Mouse (Mus musculus) neural tube, embryonic 11.5 days (tissue): ENCODE results near the gene Bok. TPM values are rescaled to one million over a fixed set of nuclear protein-coding genes. Genes with fewer than 3 reads are reported as not detected.

Experiments
- ATAC-seq: fragments of 200-750 bp; cut with Nextera tagmentation; 2 replicates; pipeline ENCODE4 v1.8.0; 2017; ENCODE audit warnings: moderate number of reproducible peaks, mild to moderate bottlenecking, moderate TSS enrichment, moderate library complexity; ENCODE audit not compliant: insufficient read depth, low FRiP score, low TSS enrichment
- DNase-seq: peaks from one replicate; pipeline ENCODE4 v3.0.0-alpha.2; 2015; ENCODE audit warnings: low spot score
- H3K27ac ChIP-seq: fragments of 300-500 bp; sonication (generic); 2 replicates; pipeline ENCODE4 v1.5.1; 2014; ENCODE audit warnings: low read depth, mild to moderate bottlenecking, low read length
- H3K27me3 ChIP-seq: fragments of 300-500 bp; sonication (generic); 2 replicates; pipeline ENCODE4 v1.6.1; 2014; ENCODE audit warnings: mild to moderate bottlenecking, low read length, mixed read lengths; ENCODE audit not compliant: control insufficient read depth, insufficient read depth
- H3K36me3 ChIP-seq: fragments of 300-500 bp; sonication (generic); 2 replicates; pipeline ENCODE4 v1.6.1; 2014; ENCODE audit warnings: mild to moderate bottlenecking, low read length, moderate library complexity, mixed read lengths; ENCODE audit not compliant: control insufficient read depth, insufficient read depth
- H3K4me1 ChIP-seq: fragments of 300-500 bp; sonication (generic); 2 replicates; pipeline ENCODE4 v1.6.1; 2014; ENCODE audit warnings: low read length, mixed read lengths; ENCODE audit not compliant: control insufficient read depth, insufficient read depth
- H3K4me2 ChIP-seq: fragments of 300-500 bp; sonication (generic); 2 replicates; pipeline ENCODE4 v1.6.1; 2014; ENCODE audit warnings: low read depth, mild to moderate bottlenecking, moderate library complexity
- H3K4me3 ChIP-seq: fragments of 300-500 bp; sonication (generic); 2 replicates; pipeline ENCODE4 v1.5.1; 2014; ENCODE audit warnings: low read depth, low read length
- H3K9ac ChIP-seq: fragments of 300-500 bp; sonication (generic); 2 replicates; pipeline ENCODE4 v1.6.1; 2014; ENCODE audit warnings: mild to moderate bottlenecking, low read length
- H3K9me3 ChIP-seq: fragments of 300-500 bp; sonication (generic); 2 replicates; pipeline ENCODE4 v1.6.1; 2016; ENCODE audit warnings: low read length; ENCODE audit not compliant: control insufficient read depth
- WGBS: fragments of 180-500 bp; shearing (Covaris S2); extraction: QIAGEN DNeasy Blood & Tissue Kit; methylation state at CpG from one replicate; pipeline ENCODE4 v1.1.7; 2014; 5-methylcytosine and 5-hydroxymethylcytosine counted together
- polyA plus RNA-seq: library from polyadenylated mRNA; unstranded; fragments of >200 nt; fragmentation: Nextera tagmentation; extraction: Ambion mirVana; gene quantifications from 2 replicates; pipeline ENCODE4 v1.2.1, GENCODE M21; 2014

Gene Bok
- polyA plus RNA-seq, 1 experiment from 2014 or later, result 32.3 TPM

GRCm38 (mm10) chr1:93693943-93694342, 8.5 kb downstream of the Bok start:
- no peaks in the 10 kb centered on the region for H3K27me3 ChIP-seq
- DNase-seq (no peak), ATAC-seq (no peak)
- H3K27ac ChIP-seq, result no peak overlapping the region
- H3K36me3 ChIP-seq, result peaks cover 2% of the 10 kb centered on the region; the same call in 1 of the 2 replicates
- no peaks in the 10 kb centered on the region for H3K9me3 ChIP-seq
- H3K9ac ChIP-seq, result no peak overlapping the region
- H3K4me1 ChIP-seq, result no peaks in the 10 kb centered on the region
- no peak overlapping the region for H3K4me2 ChIP-seq
- H3K4me3 ChIP-seq, result no peak overlapping the region
- 95% methylated on average over 10 of the region's 10 CpGs for WGBS

GRCm38 (mm10) chr1:93694966-93695365, 9.5 kb downstream of the Bok start:
- DNase-seq (no peak), ATAC-seq (no peak)
- H3K27ac ChIP-seq, result no peak overlapping the region
- no peak overlapping the region for H3K4me3 ChIP-seq
- 87% methylated on average over 6 of the region's 6 CpGs for WGBS
- H3K36me3 ChIP-seq, result peaks cover 2% of the 10 kb centered on the region; the same call in 1 of the 2 replicates
- H3K9me3 ChIP-seq, result no peaks in the 10 kb centered on the region
- H3K9ac ChIP-seq, result no peak overlapping the region
- H3K4me2 ChIP-seq, result no peak overlapping the region
- no peaks in the 10 kb centered on the region for H3K27me3 ChIP-seq
- no peaks in the 10 kb centered on the region for H3K4me1 ChIP-seq

- Histone ChIP-seq H3K9me3 (no peaks in the 10 kb centered on the region), H3K4me1 (no peaks in the 10 kb centered on the region), H3K4me2 (no peak overlapping the region), H3K27ac (no peak overlapping the region), H3K27me3 (no peaks in the 10 kb centered on the region), H3K4me3 (no peak overlapping the region), H3K9ac (no peak overlapping the region), H3K36me3 (peaks cover 2% of the 10 kb centered on the region; the same call in 1 of the 2 replicates)
- DNase-seq (no peak), ATAC-seq (no peak)
- 29% methylated on average over 3 of the region's 3 CpGs for WGBS
Observed at GRCm38 (mm10) chr1:93697317-93697716, 11.9 kb downstream of the Bok start.

- Histone ChIP-seq H3K27me3 (no peaks in the 10 kb centered on the region), H3K27ac (no peak overlapping the region), H3K36me3 (peaks cover 2% of the 10 kb centered on the region), H3K4me3 (no peak overlapping the region), H3K9ac (no peak overlapping the region), H3K9me3 (no peaks in the 10 kb centered on the region), H3K4me2 (no peak overlapping the region), H3K4me1 (no peaks in the 10 kb centered on the region)
- 86% methylated on average over 4 of the region's 4 CpGs for WGBS
- no peak for ATAC-seq
- no peak for DNase-seq
Observed at GRCm38 (mm10) chr1:93699159-93699558, 13.7 kb downstream of the Bok start.

GRCm38 (mm10) chr1:93702106-93702505, 16.6 kb downstream of the Bok start:
- 85% methylated on average over 1 of the region's 1 CpGs for WGBS
- no peak overlapping the region for H3K4me2 ChIP-seq
- H3K9me3 ChIP-seq, result no peaks in the 10 kb centered on the region
- ATAC-seq, result no peak
- H3K36me3 ChIP-seq, result no peaks in the 10 kb centered on the region; the same call in 1 of the 2 replicates
- no peaks in the 10 kb centered on the region for H3K27me3 ChIP-seq
- DNase-seq, result no peak
- H3K4me1 ChIP-seq, result no peaks in the 10 kb centered on the region
- H3K27ac ChIP-seq, result no peak overlapping the region
- H3K9ac ChIP-seq, result no peak overlapping the region
- H3K4me3 ChIP-seq, result no peak overlapping the region

- DNase-seq (no peak), ATAC-seq (no peak)
- Histone ChIP-seq H3K4me1 (no peaks in the 10 kb centered on the region), H3K36me3 (no peaks in the 10 kb centered on the region; the same call in 1 of the 2 replicates), H3K4me3 (no peak overlapping the region), H3K4me2 (no peak overlapping the region), H3K9ac (no peak overlapping the region), H3K27me3 (no peaks in the 10 kb centered on the region), H3K9me3 (no peaks in the 10 kb centered on the region), H3K27ac (no peak overlapping the region)
- 91% methylated on average over 10 of the region's 10 CpGs for WGBS
Observed at GRCm38 (mm10) chr1:93703472-93704048, 18.1 kb downstream of the Bok start.

GRCm38 (mm10) chr1:93704341-93704740, 18.9 kb downstream of the Bok start:
- no peaks in the 10 kb centered on the region for H3K9me3 ChIP-seq
- H3K4me3 ChIP-seq, result no peak overlapping the region
- H3K9ac ChIP-seq, result no peak overlapping the region
- H3K4me2 ChIP-seq, result no peak overlapping the region
- no peaks in the 10 kb centered on the region for H3K27me3 ChIP-seq
- ATAC-seq, result no peak
- DNase-seq, result no peak
- WGBS, result 92% methylated on average over 9 of the region's 9 CpGs
- H3K4me1 ChIP-seq, result no peaks in the 10 kb centered on the region
- H3K36me3 ChIP-seq, result no peaks in the 10 kb centered on the region; the same call in 1 of the 2 replicates
- H3K27ac ChIP-seq, result no peak overlapping the region

GRCm38 (mm10) chr1:93705389-93705788, 19.9 kb downstream of the Bok start:
- no peaks in the 10 kb centered on the region; the same call in 1 of the 2 replicates for H3K36me3 ChIP-seq
- H3K4me1 ChIP-seq, result no peaks in the 10 kb centered on the region
- H3K4me2 ChIP-seq, result no peak overlapping the region
- no peak for DNase-seq
- WGBS, result 81% methylated on average over 3 of the region's 3 CpGs
- ATAC-seq, result no peak
- H3K27ac ChIP-seq, result no peak overlapping the region
- no peaks in the 10 kb centered on the region for H3K27me3 ChIP-seq
- no peak overlapping the region for H3K4me3 ChIP-seq
- H3K9ac ChIP-seq, result no peak overlapping the region
- no peaks in the 10 kb centered on the region for H3K9me3 ChIP-seq

GRCm38 (mm10) chr1:93716166-93716565, 30.7 kb downstream of the Bok start:
- Histone ChIP-seq H3K27me3 (no peaks in the 10 kb centered on the region), H3K4me1 (no peaks in the 10 kb centered on the region), H3K36me3 (no peaks in the 10 kb centered on the region), H3K4me3 (no peak overlapping the region), H3K9me3 (no peaks in the 10 kb centered on the region), H3K9ac (no peak overlapping the region), H3K4me2 (no peak overlapping the region), H3K27ac (no peak overlapping the region)
- DNase-seq (no peak), ATAC-seq (no peak)
- WGBS, result 90% methylated on average over 2 of the region's 2 CpGs
